Mouse (Mus musculus) layer of hippocampus, postnatal 14 days (tissue): ENCODE data around the gene Rnf187. TPM values are rescaled to one million over a fixed set of nuclear protein-coding genes. Genes with fewer than 3 reads are reported as not detected.

Experiments used
- DNase-seq, 2 experiments: peaks; one replicate each; pipeline ENCODE4 v3.0.0; 2021 to 2022; ENCODE audit warnings: low spot score in 2 of 2, mixed read lengths in 1 of 2
- total RNA-seq, 2 experiments: library from RNA; stranded (reverse); gene quantifications; 2 replicates each; pipeline ENCODE4 v1.2.3; 2021

Rnf187 gene
- total RNA-seq, 2 experiments from 2014 or later: 501 to 506 TPM

DNA sequence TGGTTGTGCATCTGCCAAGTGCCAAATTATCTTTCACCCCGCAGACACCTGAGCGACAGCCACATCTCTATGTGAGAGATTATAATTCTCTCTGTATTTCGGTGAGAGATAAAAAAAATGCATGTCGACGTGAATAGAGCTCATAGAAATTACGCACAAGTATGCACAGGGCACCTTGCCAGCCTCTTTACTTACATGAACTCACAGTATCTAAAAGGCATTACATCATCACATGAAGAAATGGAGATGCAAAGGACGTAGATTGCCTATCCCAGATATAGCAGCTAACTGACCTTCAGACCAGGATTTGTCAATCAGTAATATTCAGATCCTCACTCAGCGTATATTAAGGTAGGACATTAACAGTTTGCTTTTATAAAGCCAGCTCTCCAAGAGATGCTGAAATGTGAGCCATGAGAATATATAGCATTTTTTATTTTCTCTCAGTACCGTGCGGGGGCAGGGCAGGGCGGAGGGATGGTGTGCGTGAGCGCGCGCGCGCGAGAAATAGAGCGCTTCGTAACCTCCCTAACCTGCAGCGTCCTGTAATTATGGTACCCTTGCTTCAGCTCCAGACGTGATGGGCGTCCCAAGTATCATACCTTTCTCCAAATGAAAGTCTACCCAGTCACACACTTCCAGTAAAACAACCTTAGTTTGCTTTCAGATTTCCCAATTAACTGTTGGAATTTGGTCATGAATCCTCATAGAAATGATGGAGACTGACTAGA is 9.2 kb upstream of the Rnf187 start:
- peak; percentile 50 to 66 for DNase-seq

DNA sequence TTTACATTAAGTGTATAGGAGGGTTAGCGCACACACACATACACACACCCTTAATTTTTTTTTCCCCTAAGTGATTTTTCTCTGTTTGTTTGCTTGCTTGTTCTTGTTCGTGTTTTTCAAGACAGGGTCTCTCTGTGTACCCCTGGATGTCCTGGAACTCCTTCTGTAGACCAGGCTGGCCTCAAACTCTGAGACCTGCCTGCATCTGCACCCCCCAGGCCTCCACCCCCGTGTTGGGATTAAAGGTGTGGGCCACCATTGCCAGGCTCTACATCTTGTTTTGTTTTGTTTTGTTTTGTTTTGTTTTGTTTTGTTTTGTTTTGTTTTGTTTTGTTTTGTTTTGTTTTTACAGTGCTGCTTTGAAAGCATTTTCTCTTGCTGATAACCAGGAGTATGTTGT is 8.6 kb upstream of the Rnf187 start:
- DNase-seq: no peak

DNA sequence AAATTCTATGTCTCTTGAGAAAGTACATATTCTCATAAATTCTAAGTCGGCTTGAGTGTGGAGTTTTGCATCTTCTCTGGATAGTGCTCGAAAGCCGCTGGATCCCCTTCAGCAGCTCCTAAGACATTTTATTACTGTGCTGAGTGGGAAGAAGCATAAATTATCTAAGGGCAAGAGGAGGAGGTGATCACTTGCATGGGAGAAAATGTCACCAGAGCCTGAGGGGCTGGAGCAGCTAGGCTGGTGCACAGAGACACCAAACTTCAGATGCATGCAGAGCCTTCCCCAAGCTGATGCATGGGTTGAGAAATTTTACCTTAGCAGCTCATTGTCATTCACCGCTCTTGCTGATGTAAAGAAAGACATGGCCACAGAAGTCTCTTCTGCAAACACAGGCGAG is 5.4 kb upstream of the Rnf187 start:
- DNase-seq: no peak

DNA sequence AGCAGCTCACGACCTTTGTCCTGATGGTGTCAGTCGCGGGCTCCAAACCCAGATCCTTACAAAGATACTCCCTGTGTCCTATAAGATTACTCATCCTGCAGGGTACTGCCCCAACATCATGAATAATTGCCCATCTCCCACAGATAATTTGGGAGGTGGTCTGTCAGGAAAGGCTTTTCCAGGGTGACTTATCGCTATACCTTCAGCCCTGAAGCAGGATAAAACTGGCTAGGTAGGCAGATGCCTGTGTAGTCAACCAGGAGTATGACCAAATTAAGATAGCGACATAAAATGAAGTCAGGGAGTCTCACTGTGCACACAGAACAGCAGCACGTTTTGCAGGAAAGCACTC is 348 bp upstream of the Rnf187 start:
- DNase-seq: no peak

DNA sequence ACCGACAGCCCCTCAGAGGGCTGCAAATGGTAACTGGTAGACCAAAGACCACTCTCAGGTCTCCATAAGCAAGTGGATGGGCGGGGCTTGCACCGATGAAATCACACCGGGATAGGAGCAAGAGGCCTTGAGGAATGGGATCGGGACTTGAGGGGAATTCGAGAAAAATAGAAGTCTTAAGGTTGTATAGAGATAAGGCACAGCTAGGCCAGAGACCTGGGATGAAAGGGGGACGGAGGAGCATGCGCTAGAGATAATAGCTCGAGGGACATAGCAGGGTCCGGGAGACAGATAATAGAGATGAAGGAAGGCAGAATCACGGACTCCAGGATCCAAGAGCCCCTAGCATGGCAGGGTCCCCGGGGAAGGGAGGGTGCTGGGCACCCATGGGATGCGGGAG is 807 bp downstream of the Rnf187 start:
- no peak for DNase-seq

DNA sequence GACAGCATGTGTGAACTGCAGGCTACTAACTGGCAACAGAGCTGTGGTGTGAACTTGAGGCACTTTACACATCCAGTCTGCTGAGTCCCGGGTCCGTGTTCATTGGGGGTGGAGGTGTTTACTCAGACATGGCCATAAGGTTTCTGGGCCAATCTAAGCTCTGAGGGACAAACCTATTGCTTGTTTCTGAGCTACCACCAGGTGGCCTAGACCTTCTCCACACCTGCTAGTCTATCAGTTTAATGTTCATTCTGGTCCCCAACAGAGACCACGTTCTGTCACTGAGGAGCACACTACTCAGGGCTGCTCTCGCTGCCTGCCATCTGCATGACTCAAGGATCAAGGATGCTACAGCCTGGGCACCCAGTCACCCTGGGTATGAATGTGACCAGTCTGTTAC is 7.1 kb downstream of the Rnf187 start:
- no peak for DNase-seq

DNA sequence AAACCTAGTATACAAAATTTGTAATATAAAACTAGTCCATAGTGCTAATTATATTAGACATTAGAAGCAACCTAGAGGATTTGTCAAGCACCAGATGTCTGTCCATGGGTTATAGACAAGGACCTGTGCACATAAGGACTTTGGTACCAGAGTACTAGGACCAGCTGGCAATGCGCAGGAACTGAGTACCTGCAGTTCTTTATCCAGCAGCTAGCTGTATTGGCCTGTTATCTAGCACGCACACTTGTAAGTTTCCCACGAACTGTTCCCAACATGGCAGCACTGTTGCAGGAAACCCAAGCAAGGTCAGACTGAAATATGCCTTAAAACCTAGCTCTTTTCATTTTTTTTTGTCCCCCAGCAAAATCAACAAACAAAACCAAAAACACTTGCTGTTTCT is 8.5 kb downstream of the Rnf187 start:
- DNase-seq: no peak

DNA sequence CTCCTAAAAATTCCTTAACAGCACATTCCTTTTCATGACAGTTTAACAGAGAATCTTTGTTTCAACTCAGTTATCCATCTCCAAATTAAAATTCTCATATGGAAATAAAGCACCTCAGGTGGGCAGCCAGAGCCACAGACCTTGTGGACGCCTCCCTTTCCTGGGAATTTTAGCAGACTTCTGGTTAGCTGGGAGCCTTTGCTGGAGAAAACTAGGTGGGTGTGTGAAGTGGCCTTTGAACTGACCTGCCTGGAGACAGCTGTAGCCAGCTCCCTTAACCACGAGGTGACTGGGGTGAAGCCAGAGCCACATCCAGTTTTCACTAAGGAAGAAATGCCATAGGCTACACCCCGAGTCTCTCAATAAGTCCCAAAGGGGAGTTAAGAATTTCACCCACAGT is 9.1 kb downstream of the Rnf187 start:
- no peak for DNase-seq

DNA sequence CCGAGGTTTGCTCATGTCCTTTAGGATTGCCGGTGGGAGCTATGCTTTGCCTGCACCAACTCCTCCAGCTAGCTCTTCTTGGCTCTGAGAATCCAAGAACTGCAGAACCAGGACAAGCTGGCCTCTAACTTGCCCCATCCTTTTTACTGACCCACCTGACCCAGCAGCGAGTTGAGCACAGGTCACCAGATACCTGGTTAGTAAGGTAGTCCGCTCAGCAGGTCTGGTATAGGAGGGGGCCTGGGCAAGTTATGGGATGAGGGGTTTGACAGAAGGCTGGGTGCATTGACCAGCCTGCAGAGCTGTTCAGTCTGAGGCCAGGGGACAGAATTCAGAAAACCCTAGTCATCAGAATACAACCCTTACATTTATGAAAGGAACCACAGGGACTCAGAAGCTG is 9.7 kb downstream of the Rnf187 start:
- no peak for DNase-seq

DNA sequence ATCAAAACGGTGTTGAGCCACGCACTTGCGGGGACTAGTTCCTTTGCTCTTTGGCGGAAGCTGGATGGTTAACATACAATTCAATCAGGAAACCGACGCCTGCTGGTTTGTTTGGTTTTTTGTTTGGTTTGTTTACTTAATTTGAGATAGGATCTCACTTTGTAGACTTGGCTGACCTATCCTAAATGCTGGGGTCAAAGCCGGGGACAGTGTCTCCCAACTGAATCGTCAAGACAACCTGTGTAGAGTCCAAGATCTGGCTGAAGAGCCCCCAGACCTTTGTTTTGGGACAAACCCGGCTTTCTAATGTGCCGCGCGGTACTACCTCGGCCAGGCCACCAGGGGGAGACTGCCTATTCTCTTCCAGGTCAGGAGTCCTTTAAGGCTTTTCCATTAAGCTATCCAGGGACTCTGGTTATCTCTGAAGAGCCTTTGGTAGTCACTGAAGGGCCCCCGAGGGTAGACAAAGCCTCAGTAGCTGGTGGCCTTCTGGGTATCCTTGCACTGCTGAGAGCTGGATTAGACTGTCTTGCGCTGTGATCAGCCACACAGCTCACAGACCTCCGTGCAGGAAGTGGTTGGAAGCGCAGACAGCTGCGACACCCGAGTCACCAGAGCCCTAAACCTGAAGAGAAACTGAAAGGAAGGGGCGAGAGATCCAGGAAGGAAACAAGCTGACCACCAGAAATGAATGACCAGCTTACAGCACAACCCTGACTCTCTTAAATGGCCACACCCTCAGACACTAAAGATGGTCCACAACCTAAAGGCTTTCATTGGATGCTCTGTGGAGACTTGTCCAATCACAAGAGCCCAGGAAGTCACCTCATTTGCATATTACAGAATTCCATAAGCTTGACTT is 10.7 kb downstream of the Rnf187 start:
- DNase-seq: peak in 1 of 2 experiments; percentile 40

DNA sequence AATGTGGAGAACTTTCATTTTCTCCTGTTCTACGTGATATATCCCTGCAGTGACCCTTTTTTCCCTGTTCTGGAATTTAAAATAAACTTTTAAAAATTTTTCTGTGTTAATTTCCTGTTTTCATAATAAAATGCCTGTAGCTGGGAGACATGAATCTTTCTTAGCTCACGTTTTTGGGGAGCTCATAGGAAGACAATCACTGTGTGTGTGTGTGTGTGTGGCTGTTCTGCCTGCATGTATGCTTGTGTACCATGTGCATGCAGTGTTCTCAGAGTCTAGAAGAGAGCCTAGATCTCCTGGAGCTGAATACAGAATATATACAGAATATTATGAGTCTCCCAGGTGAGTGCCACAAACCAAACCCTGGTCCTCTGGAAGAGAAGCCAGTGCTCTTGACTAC is 11.7 kb downstream of the Rnf187 start:
- DNase-seq: no peak

DNA sequence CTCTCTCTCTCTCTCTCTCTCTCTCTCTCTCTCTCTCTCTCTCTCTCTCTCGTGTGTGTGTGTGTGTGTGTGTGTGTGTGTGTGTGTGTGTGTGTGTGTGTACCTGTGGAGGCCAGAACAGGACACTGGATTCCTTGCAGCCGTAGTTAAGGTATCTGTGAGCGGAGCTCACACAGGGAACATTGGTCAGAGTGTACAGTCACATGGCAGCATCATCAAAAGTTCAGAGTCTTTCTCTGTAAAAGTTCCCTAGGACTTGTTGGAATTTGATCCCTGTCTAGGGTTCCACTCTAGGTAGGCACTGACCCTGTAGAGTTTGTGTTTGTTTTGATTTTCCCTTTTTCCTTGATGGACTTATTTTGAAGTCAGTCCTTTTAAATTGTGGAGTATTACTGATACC is 12.1 kb downstream of the Rnf187 start:
- DNase-seq: no peak

DNA sequence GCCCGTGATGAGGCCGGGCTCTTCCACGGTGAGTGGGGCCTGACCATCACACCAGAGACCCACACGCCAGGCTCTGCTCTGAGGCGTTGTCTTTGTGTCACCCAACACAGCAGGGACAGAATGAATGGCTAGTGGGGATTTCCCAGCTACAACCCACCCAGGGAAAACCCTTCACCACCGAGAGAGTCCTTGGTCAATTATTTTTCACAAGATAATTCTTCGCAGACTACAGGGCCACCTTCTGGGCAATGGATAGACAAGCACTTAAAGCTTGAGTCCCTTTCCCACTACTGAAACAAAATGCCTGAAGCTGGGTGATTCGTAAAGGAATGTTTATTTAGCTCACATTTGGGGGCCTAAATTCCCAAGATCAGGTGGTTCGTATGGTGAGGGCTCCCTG is 16.3 kb downstream of the Rnf187 start:
- DNase-seq: no peak

DNA sequence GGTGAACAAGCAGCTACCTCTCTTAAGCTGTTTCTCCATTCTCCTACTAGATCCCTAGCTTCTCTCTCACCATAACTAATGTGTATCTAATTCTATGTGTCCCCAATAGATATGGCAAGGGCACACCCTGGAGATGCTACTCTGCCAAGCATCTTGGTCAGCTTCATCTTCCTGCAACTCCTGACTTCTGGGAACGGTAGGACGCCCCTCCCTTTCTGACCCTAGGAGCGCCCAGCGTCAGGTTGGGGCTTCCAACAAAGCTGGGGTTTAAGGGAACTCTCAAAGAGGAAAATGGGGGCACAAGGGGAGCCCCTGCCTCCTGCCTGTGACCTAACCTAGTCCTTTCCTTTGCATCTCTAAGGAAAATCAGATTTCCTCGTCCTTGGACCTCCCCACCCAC is 20.0 kb downstream of the Rnf187 start:
- no peak for DNase-seq

DNA sequence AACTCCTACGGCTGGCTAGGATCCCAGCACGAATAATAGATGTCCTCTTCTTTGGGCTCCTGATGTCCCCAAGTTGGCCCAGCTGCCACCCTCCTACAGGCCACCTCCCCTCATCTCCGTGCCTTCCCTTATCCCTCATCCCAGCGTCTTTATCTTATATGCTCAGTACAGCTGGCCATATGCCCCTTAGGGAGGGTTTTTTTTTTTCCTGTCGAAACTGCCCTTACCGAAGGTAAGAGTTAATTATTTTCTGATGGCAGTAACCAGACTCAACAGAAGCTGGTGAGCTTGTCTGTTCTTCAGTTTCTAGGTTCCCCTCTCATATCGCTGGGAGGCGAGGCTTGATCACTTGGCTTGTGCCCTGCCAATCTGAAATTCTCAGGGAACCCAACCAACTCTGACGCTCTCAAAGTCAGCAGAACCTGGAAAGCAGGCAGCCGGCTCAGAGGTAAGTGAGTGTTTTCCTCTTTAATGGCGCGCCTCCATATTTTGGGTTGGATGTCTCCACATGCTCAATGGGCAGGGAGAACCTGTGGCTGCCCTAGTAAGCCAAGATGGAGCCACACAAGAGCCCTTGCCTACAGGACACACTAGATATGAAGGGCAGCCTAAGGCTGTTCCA is 20.9 kb downstream of the Rnf187 start, which contains the start of gene Btnl10:
Gene Btnl10 (plus strand): TSS at position 164 of the 622 bp plus-strand sequence.
- no peak for DNase-seq

DNA sequence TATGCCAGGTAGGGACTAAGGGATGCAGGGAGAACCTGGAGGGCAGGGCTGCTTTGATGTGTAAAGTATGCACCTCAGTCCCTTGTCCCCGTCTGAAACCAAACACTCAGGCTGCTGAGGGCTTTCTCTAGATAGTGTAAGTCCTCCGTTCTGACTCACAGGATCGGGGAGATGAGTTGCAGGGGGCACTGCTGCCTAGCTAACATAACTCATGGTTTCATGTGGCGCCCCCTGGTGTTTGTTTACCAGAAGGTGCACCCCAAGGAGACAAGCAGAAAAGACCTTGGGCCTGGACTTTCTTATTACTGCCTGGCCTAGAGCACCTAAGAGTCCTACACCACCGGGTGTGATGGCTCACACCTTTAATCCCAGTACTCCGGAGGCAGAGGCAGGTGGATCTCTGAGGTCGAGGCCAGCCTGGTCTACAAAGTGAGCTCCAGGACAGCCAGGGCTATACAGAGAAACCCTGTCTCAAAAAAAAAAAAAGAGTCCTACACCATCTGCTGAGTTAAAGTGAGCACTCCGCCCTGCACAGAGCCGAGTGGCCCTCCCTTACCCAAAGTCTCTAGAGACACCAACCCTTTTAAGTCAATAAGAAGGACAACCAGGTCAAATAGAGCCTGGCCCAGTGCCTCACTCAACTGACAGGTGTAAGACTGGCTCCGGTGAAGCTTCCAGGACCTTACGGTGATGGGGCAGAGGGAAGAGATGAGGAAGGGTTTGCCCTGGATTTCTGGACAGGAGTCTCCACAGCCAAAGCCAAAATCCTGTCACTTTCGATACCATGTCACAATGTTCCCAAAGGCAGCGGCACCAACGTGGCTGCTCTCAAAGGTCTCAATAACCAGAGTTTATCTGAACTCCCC is 21.6 kb downstream of the Rnf187 start:
- DNase-seq: no peak

DNA sequence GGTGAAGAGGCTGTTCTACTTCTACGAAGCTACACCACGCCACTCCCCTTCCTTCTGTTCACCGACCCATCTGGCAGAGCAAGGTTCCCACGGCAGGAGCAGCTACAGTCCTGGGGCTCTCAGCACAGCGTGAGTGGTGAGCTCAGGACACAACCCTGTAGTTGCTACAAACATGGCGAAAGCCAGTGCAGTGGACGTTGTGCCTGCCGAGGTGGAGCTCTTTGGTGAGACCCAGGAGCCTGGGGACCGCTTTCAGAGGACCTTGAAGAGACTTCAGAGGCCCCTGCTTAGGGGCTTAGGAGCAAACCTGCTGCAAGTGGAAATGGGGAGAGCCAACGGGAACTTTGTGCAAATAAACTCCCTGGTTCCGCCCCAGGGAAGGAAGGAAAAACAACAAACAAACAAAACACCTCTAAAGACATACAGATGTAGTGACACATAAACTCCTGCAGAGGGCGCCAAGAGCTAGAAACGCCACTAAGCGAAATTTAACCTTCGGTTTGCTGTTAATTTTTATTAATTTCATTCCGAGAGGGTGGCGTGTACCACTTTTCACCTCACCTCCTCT is 24.2 kb downstream of the Rnf187 start:
- DNase-seq: no peak

DNA sequence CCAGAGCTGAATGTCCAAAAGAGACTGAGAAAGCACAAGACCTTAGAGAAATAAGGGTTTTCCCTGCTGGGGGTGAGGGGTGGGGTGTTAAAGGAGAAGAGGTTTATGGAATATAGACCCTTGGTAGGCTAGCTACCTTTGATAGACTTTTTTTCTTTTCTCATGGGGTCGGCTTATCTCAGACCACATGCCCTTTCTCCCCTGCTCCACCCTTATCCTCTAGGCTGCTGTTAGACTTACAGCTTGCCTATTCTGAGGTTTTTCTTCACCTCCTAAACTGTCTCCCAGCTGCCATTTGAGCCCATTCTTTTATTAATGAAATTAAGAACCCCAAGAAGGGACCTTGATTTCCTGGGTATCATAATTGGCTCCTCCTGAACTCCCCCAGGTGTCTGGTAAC is 24.9 kb downstream of the Rnf187 start:
- no peak for DNase-seq

DNA sequence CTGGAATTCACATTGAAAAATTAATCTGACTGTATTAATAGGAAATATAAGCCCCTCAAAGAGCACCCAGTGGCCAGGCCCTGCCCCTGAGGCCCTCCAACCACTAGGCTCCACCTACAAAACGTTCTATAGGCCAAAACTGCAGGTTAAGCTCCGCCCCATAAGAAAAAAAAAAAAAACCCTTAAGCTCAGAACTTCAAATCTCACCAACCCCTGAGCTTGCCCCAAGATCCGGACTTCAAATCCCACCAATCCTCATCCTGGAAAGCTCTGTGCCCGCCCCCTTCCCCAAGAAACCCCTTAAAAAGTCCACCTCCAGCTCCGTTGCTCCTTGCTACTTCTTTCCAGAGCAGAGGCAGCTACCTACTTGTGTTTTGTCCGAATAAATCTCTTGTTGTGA is 33.9 kb downstream of the Rnf187 start:
- peak in 1 of 2 experiments; percentile 14 for DNase-seq

DNA sequence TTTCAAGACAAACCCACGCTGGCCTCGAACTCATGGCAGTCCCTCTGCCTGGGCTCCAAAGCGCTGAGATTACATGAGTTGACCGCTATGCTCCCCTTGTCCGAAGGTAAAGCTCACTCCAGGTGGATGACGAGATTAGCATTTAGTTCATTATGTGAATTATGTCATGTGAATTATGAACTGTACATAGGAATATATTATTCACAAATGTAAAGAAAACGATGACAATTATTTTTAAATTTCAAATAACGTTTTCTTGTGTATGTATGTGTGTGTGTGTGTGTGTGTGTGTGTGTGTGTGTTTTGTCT is 34.4 kb downstream of the Rnf187 start:
- no peak for DNase-seq
